Mouse (Mus musculus): ENCODE data around the gene Olfr47.
"Not testable (repeated sequence)": the region's sequence is repeated elsewhere in the genome, so short reads cannot be mapped to it uniquely, and the experiment has no call there.

Olfr47 gene

GRCm38 (mm10) chr6:43231255-43231654 is at the start of gene Olfr47:
Gene Olfr47, plus strand, starts transcription at chr6:43231529.
- not testable (repeated sequence) for DNase-seq

DNA sequence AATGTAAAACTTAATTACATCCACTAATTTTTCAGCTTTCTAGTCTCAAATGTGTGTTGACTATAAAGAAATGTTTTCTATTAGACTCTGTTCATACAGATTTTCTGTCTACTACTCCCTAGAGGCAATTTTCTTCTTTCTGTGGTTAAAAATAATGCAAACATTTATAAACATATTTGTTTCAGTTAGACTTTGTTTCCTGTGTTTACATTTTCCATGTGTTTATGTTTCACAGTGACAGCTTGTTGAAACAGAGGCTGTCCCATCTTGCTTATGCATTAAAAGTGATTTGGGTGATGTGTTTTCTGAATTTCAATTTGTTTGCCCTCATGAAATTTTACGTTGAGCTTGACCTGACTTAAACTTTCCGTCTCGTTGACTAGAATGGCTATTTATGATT is 40.3 kb upstream of the Olfr47 start:
- no peak for DNase-seq

GRCm38 (mm10) chr6:43196781-43197180 is 34.5 kb upstream of the Olfr47 start, which contains the start of gene Olfr435:
Gene Olfr435, plus strand, starts transcription at chr6:43197146.
- no peak for DNase-seq

GRCm38 (mm10) chr6:43198094-43198493 is 33.2 kb upstream of the Olfr47 start:
- DNase-seq = no peak

- no peak for DNase-seq
Measured at GRCm38 (mm10) chr6:43202786-43203185, 28.5 kb upstream of the Olfr47 start.

GRCm38 (mm10) chr6:43205355-43205754 is 26.0 kb upstream of the Olfr47 start:
- no peak for DNase-seq

- not testable (repeated sequence) for DNase-seq
Measured at GRCm38 (mm10) chr6:43212873-43213272, 18.5 kb upstream of the Olfr47 start, which contains the start of gene Olfr434. Gene Olfr434, plus strand, starts transcription at chr6:43213021.

- no peak for DNase-seq
Measured at GRCm38 (mm10) chr6:43242061-43242460, 10.7 kb downstream of the Olfr47 start.

DNA sequence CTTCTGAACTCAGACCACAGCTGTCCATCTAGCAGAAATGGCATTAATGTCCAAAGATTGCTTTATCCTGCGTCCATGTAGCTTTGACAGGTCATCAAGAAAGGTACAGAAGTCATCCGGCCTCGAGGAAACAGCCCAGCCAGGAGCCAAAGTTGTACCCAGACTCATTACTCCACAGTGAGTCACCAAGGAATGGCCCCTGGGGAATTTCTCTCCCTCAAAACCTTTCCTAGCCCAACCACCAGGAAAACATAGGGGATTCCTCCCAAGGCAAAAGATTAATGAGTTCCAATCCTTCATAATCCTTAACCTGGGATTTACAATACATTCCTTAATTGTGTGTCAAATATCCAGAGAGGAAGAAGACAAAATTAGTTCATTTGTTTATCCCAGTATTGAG is 16.1 kb downstream of the Olfr47 start:
- DNase-seq = no peak

- no peak for DNase-seq
Measured at GRCm38 (mm10) chr6:43252994-43253393, 21.7 kb downstream of the Olfr47 start.

DNA sequence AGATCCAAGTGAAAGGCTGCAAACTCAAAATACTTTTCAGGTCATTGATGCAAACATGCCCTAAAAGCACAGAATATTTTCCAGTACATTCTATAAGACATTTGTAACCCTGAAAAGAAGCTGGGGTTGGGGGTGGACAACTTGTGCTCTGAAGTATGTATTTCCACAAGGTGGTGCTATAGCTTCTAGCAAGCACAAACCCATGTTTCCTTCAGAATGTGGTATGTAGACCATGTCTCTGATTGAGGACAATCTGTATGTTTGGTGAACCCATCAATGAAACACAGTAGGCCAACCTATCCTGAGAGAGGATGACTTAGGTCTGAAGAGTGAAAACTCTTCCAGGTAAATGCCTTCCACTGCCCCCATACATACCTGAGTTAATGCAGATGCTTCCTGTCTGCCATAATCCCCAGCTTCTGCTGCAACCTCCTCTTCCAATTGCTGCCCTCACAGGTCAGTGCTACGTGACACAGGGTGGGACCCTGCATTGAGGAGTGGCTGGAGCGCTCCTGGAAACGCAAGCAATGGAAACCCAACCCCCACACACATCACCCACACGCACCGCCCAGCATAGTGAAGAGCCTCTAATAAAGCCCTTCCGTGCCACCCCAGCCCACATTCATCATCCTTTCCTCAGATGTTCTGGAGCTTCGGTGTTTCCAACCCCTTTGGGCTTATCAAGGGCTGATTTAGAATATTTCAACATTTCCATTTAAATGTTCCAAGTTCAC is 23.0 kb downstream of the Olfr47 start:
- DNase-seq = no peak

- no peak for DNase-seq
Measured at GRCm38 (mm10) chr6:43260756-43261155, 29.4 kb downstream of the Olfr47 start.

- DNase-seq = peak; percentile 91
Measured at GRCm38 (mm10) chr6:43265363-43266041, 34.2 kb downstream of the Olfr47 start, which contains the start of gene Arhgef5. Gene Arhgef5, plus strand, starts transcription at chr6:43265582.

DNA sequence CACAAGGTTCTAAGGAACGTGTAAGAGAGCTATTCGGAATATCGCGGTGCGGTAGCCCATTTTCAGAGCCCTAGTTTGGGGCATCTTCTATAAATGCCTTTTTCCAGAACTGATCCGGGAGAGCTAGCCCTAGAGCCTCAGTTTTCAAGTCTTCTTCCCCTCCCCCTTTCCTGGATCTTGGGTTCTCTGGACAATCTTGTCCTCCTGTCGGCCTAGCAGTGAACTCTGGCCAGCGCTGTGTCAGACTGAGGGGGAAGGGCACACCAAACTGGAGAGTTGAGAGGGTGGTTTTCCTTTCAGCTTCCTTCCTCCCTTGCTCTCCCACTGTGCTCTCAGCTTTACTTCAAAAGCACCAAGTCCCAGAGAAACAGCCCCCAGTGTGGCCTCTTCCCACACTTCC is 35.0 kb downstream of the Olfr47 start:
- peak; percentile 64 for DNase-seq

- DNase-seq = peak; percentile 26
Measured at GRCm38 (mm10) chr6:43272597-43272996, 41.3 kb downstream of the Olfr47 start.

DNA sequence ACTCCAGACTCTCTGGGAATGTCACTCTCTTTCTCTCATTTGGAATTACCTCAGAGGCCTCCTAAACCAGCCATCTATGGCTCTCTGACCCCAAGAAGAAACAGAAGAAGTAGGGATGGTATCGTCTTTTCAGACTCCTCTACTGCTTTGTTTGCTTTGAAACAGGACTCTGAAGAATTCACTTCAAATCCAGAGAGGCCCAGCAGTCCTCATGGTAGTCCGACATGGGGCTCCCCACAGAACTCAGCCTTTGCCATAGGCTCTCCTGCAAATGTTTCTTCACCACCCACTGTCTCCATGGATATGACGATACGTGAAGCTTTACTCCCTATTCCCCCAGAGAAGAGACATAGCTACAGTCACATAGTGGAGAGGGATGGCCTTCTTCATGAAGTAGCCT is 42.8 kb downstream of the Olfr47 start:
- no peak for DNase-seq

- no peak for DNase-seq
Measured at GRCm38 (mm10) chr6:43278247-43278646, 46.9 kb downstream of the Olfr47 start.

- no peak for DNase-seq
Measured at GRCm38 (mm10) chr6:43280481-43280880, 49.2 kb downstream of the Olfr47 start.

Measured in kidney, adult 11 months (tissue).